Mouse (Mus musculus) E14TG2a.4 (cell line): ENCODE measurements around the gene Cog5.

ENCODE experiments used
- H3K27me3 ChIP-seq: 2 replicates; pipeline ENCODE4 v1.6.1; 2014; ENCODE audit warnings: low read length, control low read depth; ENCODE audit not compliant: insufficient read depth
- H3K36me3 ChIP-seq: 2 replicates; pipeline ENCODE4 v1.6.1; 2014; ENCODE audit warnings: low read length, control low read depth; ENCODE audit not compliant: insufficient read depth
- H3K4me1 ChIP-seq: replicated peaks from 2 replicates; pipeline ENCODE4 v1.6.1; 2014; ENCODE audit warnings: low read depth, low read length, control low read depth
- H3K4me3 ChIP-seq: replicated peaks from 2 replicates; pipeline ENCODE4 v1.5.1; 2014; ENCODE audit warnings: mild to moderate bottlenecking, low read length
- H3K9me3 ChIP-seq: 2 replicates; pipeline ENCODE4 v1.6.1; 2014; ENCODE audit warnings: low read length, control low read depth
- CTCF ChIP-seq: conservative IDR thresholded peaks from 2 replicates; pipeline ENCODE4 v1.5.1; 2014; ENCODE audit warnings: low read length
- NANOG ChIP-seq: IDR thresholded peaks from 2 replicates; pipeline ENCODE4 v1.6.1; 2014; ENCODE audit warnings: borderline replicate concordance, low read length, mixed read lengths
- POU5F1 ChIP-seq: IDR thresholded peaks from 2 replicates; pipeline ENCODE4 v1.6.1; 2014; ENCODE audit warnings: low read length, borderline replicate concordance

Cog5 gene

DNA sequence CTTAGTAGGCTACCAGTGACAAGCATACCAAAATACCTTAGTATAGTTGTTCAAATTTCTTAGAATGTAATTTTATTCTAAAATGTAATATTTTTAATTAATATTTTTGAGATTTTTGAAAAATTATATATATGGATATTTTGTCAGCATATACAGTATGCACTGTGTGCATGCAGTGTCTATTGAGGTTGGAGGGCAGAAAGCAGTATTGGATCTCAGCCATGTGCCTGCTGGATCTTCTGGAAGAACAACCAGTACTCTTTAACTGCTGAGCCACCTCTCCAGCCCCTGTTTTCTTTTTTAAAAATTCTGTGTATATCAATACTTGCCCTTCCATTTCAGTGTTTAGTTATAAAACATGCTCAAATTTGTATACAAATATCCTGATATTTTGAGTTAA is 164.4 kb downstream of the Cog5 start:
- Histone ChIP-seq H3K27me3 (no peaks in the 10 kb centered on the region), H3K4me1 (peaks cover 5% of the 10 kb centered on the region), H3K4me3 (no peak overlapping the region), H3K36me3 (peaks cover 9% of the 10 kb centered on the region; the same call in 1 of the 2 replicates), H3K9me3 (no peaks in the 10 kb centered on the region)
- TF ChIP-seq POU5F1 = no peak
- no peak for TF ChIP-seq CTCF
- no peak for TF ChIP-seq NANOG

DNA sequence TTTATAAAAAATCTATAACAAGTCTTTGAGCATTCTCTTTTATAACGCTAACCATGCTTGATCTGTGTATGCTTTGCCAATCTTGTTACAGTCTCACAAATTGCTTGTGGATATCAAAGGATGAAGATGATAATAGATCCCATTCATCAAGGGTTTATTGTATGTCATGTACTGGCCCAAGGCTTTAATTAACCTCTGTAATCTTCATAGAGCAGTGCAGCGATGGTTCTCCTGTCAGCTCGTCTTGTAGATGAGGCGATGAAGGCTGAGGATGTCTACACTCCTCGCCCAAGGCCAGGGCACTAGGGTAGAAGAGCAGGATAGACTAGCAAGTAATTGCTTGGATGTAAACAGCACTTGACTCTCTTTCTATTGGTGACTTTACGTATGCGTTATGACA is 164.9 kb downstream of the Cog5 start:
- Histone ChIP-seq H3K4me3 (no peak overlapping the region), H3K27me3 (no peaks in the 10 kb centered on the region), H3K9me3 (no peaks in the 10 kb centered on the region), H3K4me1 (peaks cover 5% of the 10 kb centered on the region), H3K36me3 (peaks cover 9% of the 10 kb centered on the region; the same call in 1 of the 2 replicates)
- TF ChIP-seq NANOG (no peak), CTCF (no peak), POU5F1 (no peak)

DNA sequence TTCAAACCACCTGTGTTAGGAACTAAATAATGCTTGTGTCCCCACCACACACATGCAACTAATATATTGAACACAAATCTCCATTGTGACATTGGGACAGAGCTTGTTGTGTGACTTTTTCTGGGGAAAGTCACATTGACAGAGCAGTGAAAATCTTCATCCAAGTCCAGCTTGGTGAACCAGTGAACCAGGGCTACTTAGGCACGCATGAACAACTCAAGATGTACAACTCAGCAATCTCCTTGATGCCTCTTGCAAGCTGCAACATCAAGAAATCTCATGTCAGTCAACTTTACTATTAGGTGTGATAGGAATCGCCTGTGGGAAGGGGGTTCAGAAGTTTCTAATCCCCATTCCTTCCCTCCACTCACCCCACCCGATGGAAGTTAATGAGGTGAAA is 169.0 kb downstream of the Cog5 start:
- H3K27me3 ChIP-seq = no peaks in the 10 kb centered on the region
- peaks cover 9% of the 10 kb centered on the region; the same call in 1 of the 2 replicates for H3K36me3 ChIP-seq

DNA sequence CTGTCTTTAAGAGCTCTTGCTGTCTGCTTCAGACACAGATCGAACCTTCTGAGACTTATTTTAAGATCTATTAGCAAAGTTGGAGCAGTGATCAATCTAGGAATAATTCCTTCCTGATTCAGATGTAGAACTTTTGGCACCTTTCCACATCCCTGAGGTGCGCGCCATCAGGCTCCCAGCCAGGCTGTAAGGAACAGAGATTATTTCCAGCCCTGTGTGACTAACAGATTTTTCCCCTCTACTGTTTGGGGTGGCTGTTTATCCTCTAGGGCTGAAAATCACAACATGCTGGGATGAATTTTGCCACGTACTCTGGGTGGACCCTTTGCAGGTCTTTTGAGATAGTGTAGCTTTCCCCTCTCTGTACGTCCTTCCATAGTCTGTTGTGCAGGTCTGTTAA is 170.2 kb downstream of the Cog5 start:
- no peak for TF ChIP-seq POU5F1
- no peaks in the 10 kb centered on the region for H3K9me3 ChIP-seq
- H3K4me3 ChIP-seq = no peak overlapping the region
- H3K4me1 ChIP-seq = peaks cover 20% of the 10 kb centered on the region
- H3K27me3 ChIP-seq = no peaks in the 10 kb centered on the region
- H3K36me3 ChIP-seq = peaks cover 9% of the 10 kb centered on the region; the same call in 1 of the 2 replicates

More for the DNA sequence above, 169.0 kb downstream of the Cog5 start:
- TF ChIP-seq CTCF (no peak), POU5F1 (no peak), NANOG (no peak)
- Histone ChIP-seq H3K9me3 (no peaks in the 10 kb centered on the region), H3K4me1 (peaks cover 20% of the 10 kb centered on the region), H3K4me3 (no peak overlapping the region)

DNA sequence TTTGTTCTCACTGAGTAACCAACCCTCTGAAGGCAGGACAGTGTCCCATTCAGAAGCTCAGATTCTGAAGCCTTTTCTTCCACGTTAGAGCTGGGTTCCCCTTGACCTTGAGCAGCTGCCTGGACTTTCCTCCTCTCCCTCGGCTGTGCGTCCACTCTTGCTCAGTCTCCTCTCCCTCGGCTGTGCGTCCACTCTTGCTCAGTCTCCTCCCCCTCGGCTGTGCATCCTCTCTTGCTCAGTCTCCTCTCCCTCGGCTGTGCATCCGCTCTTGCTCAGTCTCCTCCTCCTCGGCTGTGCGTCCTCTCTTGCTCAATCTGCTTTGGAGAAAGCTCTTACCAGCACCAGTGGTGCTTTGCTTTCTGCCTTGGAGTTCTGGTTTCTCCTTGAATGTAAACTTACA is 171.2 kb downstream of the Cog5 start:
- no peaks in the 10 kb centered on the region for H3K27me3 ChIP-seq
- H3K4me1 ChIP-seq = peaks cover 20% of the 10 kb centered on the region
- no peak overlapping the region for H3K4me3 ChIP-seq
- H3K36me3 ChIP-seq = peaks cover 9% of the 10 kb centered on the region; the same call in 1 of the 2 replicates
- H3K9me3 ChIP-seq = no peaks in the 10 kb centered on the region
- TF ChIP-seq POU5F1 (no peak), NANOG (no peak), CTCF (no peak)

DNA sequence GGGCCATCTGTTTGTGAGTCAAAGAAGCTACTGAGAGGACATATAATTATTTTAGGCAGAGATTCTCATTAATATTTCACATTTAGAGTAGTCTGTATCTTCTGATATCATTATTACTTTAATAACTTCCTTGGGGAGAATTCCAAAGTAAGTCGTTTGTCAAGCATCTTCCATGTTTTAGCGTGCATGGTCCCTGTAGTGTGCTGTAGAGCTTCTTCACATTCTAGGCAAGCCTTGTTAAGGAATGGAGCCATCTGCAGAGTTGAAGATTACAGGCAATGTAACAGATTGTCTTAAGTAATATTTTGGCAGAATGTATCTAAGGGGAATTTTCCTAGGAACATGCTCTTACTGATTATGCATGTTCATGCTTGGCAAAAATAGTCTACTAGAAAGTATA is 171.8 kb downstream of the Cog5 start:
- TF ChIP-seq POU5F1 (no peak), NANOG (no peak), CTCF (no peak)
- H3K4me1 ChIP-seq = peaks cover 20% of the 10 kb centered on the region
- peaks cover 8% of the 10 kb centered on the region; the same call in 1 of the 2 replicates for H3K36me3 ChIP-seq
- H3K9me3 ChIP-seq = no peaks in the 10 kb centered on the region
- H3K4me3 ChIP-seq = no peak overlapping the region
- no peaks in the 10 kb centered on the region for H3K27me3 ChIP-seq

DNA sequence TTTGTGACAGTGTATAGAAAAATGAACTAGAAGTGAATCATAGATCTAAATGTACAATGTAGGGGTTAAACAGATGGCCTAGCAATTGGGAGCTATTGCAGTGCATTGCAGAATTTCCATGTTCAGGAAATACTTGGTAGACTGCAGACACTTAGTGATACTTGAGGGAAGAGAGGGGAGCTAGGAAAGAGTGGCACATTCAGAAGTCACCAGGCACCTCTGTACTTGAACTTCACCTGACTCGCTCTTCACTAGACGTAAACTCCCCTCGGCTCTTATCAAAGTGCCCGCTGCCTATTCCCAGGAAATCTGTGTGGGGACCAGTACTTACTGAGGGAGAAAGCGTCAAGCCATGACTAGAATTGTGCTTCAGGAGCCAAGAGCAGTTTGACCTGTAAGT is 180.8 kb downstream of the Cog5 start:
- Histone ChIP-seq H3K27me3 (no peaks in the 10 kb centered on the region), H3K4me1 (peaks cover 43% of the 10 kb centered on the region), H3K9me3 (no peaks in the 10 kb centered on the region), H3K36me3 (no peaks in the 10 kb centered on the region; the same call in 1 of the 2 replicates), H3K4me3 (no peak overlapping the region)
- TF ChIP-seq POU5F1 (no peak), CTCF (no peak), NANOG (no peak)

DNA sequence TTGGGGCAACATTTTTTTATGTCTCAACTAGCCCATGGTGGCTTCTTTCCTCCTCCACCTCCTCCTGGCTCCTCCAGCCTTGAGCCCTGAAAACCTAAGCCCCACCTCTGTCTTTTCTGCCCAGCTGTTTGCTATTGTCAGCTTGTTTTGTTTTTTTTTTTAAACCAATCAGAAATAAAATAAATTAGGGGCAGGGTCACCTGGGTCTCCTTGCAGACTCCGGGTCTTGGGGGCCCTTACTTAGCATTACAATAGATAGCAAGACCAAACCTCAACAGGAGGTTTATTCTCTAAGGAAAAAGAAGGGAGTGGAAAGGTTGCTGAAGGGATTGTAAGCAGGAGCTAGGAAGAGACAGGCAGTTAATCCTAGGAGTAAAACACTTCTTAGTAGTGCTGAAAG is 181.5 kb downstream of the Cog5 start:
- H3K27me3 ChIP-seq = no peaks in the 10 kb centered on the region

DNA sequence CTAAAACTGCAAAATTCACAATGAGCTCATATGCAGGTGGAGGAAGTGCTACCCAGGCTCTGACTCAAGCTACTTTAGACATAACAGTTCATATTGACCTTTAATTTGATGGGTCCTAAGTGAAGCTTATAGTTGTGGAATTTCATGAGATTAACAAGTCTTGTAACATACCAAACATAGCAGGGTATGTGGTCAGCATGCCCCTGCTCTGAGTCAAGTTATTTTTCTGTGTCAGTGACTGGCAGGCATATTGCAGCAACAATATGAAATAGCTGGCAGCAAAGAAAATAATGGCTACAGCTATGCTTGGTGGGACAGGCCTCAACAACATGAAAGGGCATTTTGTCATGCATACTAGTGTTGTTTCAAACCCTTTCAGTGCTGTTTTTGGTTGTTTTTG is 183.9 kb downstream of the Cog5 start:
- H3K4me1 ChIP-seq = peaks cover 34% of the 10 kb centered on the region
- H3K36me3 ChIP-seq = peaks cover 4% of the 10 kb centered on the region; the same call in 1 of the 2 replicates
- H3K27me3 ChIP-seq = no peaks in the 10 kb centered on the region
- no peaks in the 10 kb centered on the region for H3K9me3 ChIP-seq
- no peak overlapping the region for H3K4me3 ChIP-seq
- TF ChIP-seq NANOG (no peak), POU5F1 (no peak), CTCF (no peak)

More for the DNA sequence above, 181.5 kb downstream of the Cog5 start:
- no peaks in the 10 kb centered on the region for H3K9me3 ChIP-seq
- H3K36me3 ChIP-seq = no peaks in the 10 kb centered on the region; the same call in 1 of the 2 replicates
- TF ChIP-seq NANOG = no peak
- no peak; the same call in 1 of the 2 replicates for TF ChIP-seq POU5F1
- no peak for TF ChIP-seq CTCF
- no peak overlapping the region for H3K4me3 ChIP-seq
- peaks cover 43% of the 10 kb centered on the region for H3K4me1 ChIP-seq
